In genomic region chr17:34344882-34345281, GRCm38 (mm10) we compare ENCODE assay signal across 29 mouse cellular contexts. TPM values are rescaled to one million over a fixed set of nuclear protein-coding genes. Genes with fewer than 3 reads are reported as not detected.
DNase-seq lines count a peak whose midpoint lies in the region; TF ChIP-seq lines count a peak whose summit lies in the region.
"Had no signal": no experiment of that assay in that cellular context is flagged by ENCODE, and none has a peak within 500 bp of the region (broad histone marks: within the 10 kb centered on the region; RNA-seq: fewer than 3 reads in every experiment).

No protein-coding gene starts in this region.

- intact Hi-C loops in heart, postnatal 14 days (cut with DNase I): no loop called here

- H3K4me2 ChIP-seq in CH12.LX (ENCODE audit: insufficient read depth, low read depth, poor library complexity, severe bottlenecking): peak overlapping the region; percentile 82

- H3K9ac ChIP-seq in CH12.LX (ENCODE audit: insufficient read depth, low read depth): peak overlapping the region; percentile 47; the same call in 1 of the 2 replicates

- TF ChIP-seq EP300 in CH12.LX (IDR thresholded peaks at IDR 0.05; ENCODE audit: low read length): no peak; the same call in 1 of the 2 replicates

- in situ Hi-C loops in CH12.LX (cut with MboI; ENCODE audit: low pct_ligation_motif_present, low pct_unique_long_range_greater_than_20kb, low sequenced_read_pairs): loop anchor here (5.0 kb wide), 1 partner anchor 98 kb away; no protein-coding TSS in a partner anchor

- dilution Hi-C loops in CH12.LX (cut with MboI; ENCODE audit: extremely low pct_ligation_motif_present, extremely low pct_unique_long_range_greater_than_20kb, low sequenced_read_pairs): no loop called here

- no peak for TF ChIP-seq RAD21 in CH12.LX (IDR thresholded peaks at IDR 0.05; ENCODE audit: low read depth, low read length)

- peak; percentile 63 for DNase-seq in heart, adult 11 months
- no peak for DNase-seq in heart, postnatal 14 days
- DNase-seq in A20 (ENCODE audit: low read depth, low spot score) (peak; percentile 33), CH12.LX (ENCODE audit: extremely low read depth) (no peak)
- DNase-seq in B cell, adult 2 months: peak; percentile 56 to 59
- no peak for DNase-seq in layer of hippocampus, postnatal 10 days (ENCODE audit: low spot score in 2 of 2)
- no peak for DNase-seq in urinary bladder, postnatal 25 days (ENCODE audit: low spot score)
- DNase-seq in ovary, postnatal 36 days (ENCODE audit: low spot score): no peak
- DNase-seq: adrenal gland, adult 2 months; adrenal gland, adult 8-10 months; adrenal gland, postnatal 10 days; adrenal gland, postnatal 14 days; adrenal gland, postnatal 25 days; adrenal gland, postnatal 36 days; cerebellum, adult 11 months; cerebellum, adult 11-12 months; cerebellum, adult 18-20 months; cerebellum, adult 2 months; cerebellum, adult 8-10 months had no signal

- TF ChIP-seq CTCF in CH12.LX (conservative IDR thresholded peaks at IDR 0.05 in 1 of 2, IDR thresholded peaks at IDR 0.05 in 1 of 2; ENCODE audit: low read depth in 2 of 2, low read length in 2 of 2): no peak

- peaks cover 22 to 60% of the 10 kb centered on the region in 2 experiments for H3K36me3 ChIP-seq in CH12.LX (replicated peaks in 1 of 2; ENCODE audit: control insufficient read depth in 1 of 2, insufficient read depth in 1 of 2, low read length in 1 of 2)
- H3K36me3 ChIP-seq: G1E had no signal

- H3K27me3 ChIP-seq in CH12.LX (replicated peaks): no peaks in the 10 kb centered on the region

- peaks cover 22 to 63% of the 10 kb centered on the region in 2 experiments for H3K4me1 ChIP-seq in CH12.LX (ENCODE audit: control insufficient read depth in 1 of 2, insufficient read depth in 2 of 2)

- peaks cover 21% of the 10 kb centered on the region for H3K79me2 ChIP-seq in CH12.LX (replicated peaks; ENCODE audit: control insufficient read depth, extremely low read depth, insufficient read depth, poor library complexity, severe bottlenecking)

- peak; percentile 38; the same call in 1 of the 2 replicates for TF ChIP-seq POLR2A in CH12.LX (IDR thresholded peaks at IDR 0.05; ENCODE audit: low read depth, low read length)

- H3K27ac ChIP-seq in CH12.LX (ENCODE audit: insufficient read depth, low read depth): peak overlapping the region; percentile 25; the same call in 1 of the 2 replicates

- no peaks in the 10 kb centered on the region for H3K9me3 ChIP-seq in CH12.LX (replicated peaks; ENCODE audit: low read length)
- H3K9me3 ChIP-seq: G1E had no signal

- H3K4me3 ChIP-seq in CH12.LX (replicated peaks in 1 of 3; ENCODE audit: low read depth in 2 of 3, low read length in 2 of 3, poor library complexity in 1 of 3): peak overlapping the region; percentile 52 to 76 (median 58)

TF ChIP-seq in CH12.LX, 34 proteins besides CTCF, POLR2A, EP300 and RAD21:
- TF ChIP-seq PAX5 (IDR thresholded peaks at IDR 0.05; ENCODE audit: low read length) (no peak), UBTF (IDR thresholded peaks at IDR 0.05; ENCODE audit: low read depth, low read length) (0 out of 2 replicates have a peak, but pooled peaks have one; percentile 29), IRF4 (IDR thresholded peaks at IDR 0.05; ENCODE audit: low read depth, low read length) (no peak), MXI1 (IDR thresholded peaks at IDR 0.05; ENCODE audit: low read depth, low read length) (peak; percentile 36; the same call in 1 of the 2 replicates), MAFK (IDR thresholded peaks at IDR 0.05; ENCODE audit: insufficient replicate concordance, low read length) (0 out of 2 replicates have a peak, but pooled peaks have one; percentile 19), USF1 (IDR thresholded peaks at IDR 0.05; ENCODE audit: low read depth, low read length) (no peak), KAT2A (IDR thresholded peaks at IDR 0.05; ENCODE audit: insufficient replicate concordance, low read length) (no peak), TCF12 (IDR thresholded peaks at IDR 0.05; ENCODE audit: low read depth, low read length) (no peak), MAX (IDR thresholded peaks at IDR 0.05; ENCODE audit: low read length) (peak; percentile 30; the same call in 1 of the 2 replicates), E2F4 (IDR thresholded peaks at IDR 0.05; ENCODE audit: insufficient replicate concordance, low read depth, low read length) (no peak), ELF1 (IDR thresholded peaks at IDR 0.05; ENCODE audit: low read depth, low read length) (no peak), CHD1 (IDR thresholded peaks at IDR 0.05; ENCODE audit: low read depth, low read length) (peak; percentile 64; the same call in 1 of the 2 replicates), MAZ (IDR thresholded peaks at IDR 0.05; ENCODE audit: low read depth, low read length) (no peak), MYC (IDR thresholded peaks at IDR 0.05; ENCODE audit: low read depth, low read length) (0 out of 2 replicates have a peak, but pooled peaks have one; percentile 27), POLR2AphosphoS2 (IDR thresholded peaks at IDR 0.05; ENCODE audit: low read depth, low read length) (no peak; the same call in 1 of the 2 replicates), TBP (conservative IDR thresholded peaks at IDR 0.05; ENCODE audit: low read depth, low read length) (no peak), RCOR1 (conservative IDR thresholded peaks at IDR 0.05; ENCODE audit: low read depth, low read length) (no peak), ETS1 (conservative IDR thresholded peaks at IDR 0.05; ENCODE audit: low read depth, low read length) (no peak; the same call in 1 of the 2 replicates), JUN (IDR thresholded peaks at IDR 0.05; ENCODE audit: insufficient read depth, low read depth, low read length) (no peak), CHD2 (IDR thresholded peaks at IDR 0.05; ENCODE audit: low read length) (peak; percentile 53; the same call in 1 of the 2 replicates), GABPA (IDR thresholded peaks at IDR 0.05; ENCODE audit: insufficient replicate concordance, low read depth, low read length) (no peak), BHLHE40 (IDR thresholded peaks at IDR 0.05; ENCODE audit: low read depth, low read length) (peak; percentile 57), USF2 (conservative IDR thresholded peaks at IDR 0.05; ENCODE audit: low read depth, low read length) (no peak)

RNA-seq across cellular contexts. Expression of gene Btnl2, which starts 9.7 kb away (rescaled TPM):
- total RNA-seq in heart, postnatal 14 days (2021): under 1 TPM; 0.27 to 0.33 TPM
- total RNA-seq in CH12.LX (2012; rRNA removed) (1.1 and 1.2 TPM in 2 replicates), CH12.LX (2014; rRNA removed) (1.9 and 2.0 TPM in 2 replicates)
- 4.8 and 5.6 TPM in 2 replicates for polyA plus RNA-seq in CH12.LX (2012; ENCODE audit: insufficient read length, low read depth)
- total RNA-seq in layer of hippocampus, postnatal 10 days (2021): 1 to 10 TPM in 1 of 2 experiments, under 1 TPM in 1; 0.58 to 1.3 TPM
- total RNA-seq: ES-E14, MEL had no signal
- polyA plus RNA-seq: C2C12; cerebellum, adult 2 months; G1E; Patski had no signal

RNA-seq across cellular contexts. Expression of gene H2-Eb2, which starts 19.4 kb away (rescaled TPM):
- total RNA-seq in heart, postnatal 14 days (2021): under 1 TPM in 1 of 2 experiments, not detected in 1; 0.10 TPM
- total RNA-seq in CH12.LX (2012; rRNA removed): 5.8 and 6.8 TPM in 2 replicates
- 10.9 and 12.2 TPM in 2 replicates for total RNA-seq in CH12.LX (2014; rRNA removed)
- 10.2 and 11.4 TPM in 2 replicates for polyA plus RNA-seq in CH12.LX (2012; ENCODE audit: insufficient read length, low read depth)
- total RNA-seq in layer of hippocampus, postnatal 10 days (2021): not detected
- total RNA-seq: adrenal gland, adult 18-20 months; adrenal gland, adult 2 months; adrenal gland, adult 8-10 months; adrenal gland, postnatal 14 days; adrenal gland, postnatal 25 days; adrenal gland, postnatal 36 days; adrenal gland, postnatal 4 days; ES-E14; MEL had no signal
- polyA plus RNA-seq: C2C12, G1E, Patski had no signal

RNA-seq across cellular contexts. Expression of gene Btnl1, which starts 32.0 kb away (rescaled TPM):
- not detected for total RNA-seq in heart, postnatal 14 days (2021)
- total RNA-seq in CH12.LX (2012; rRNA removed): 0.08 TPM in 1 of 2 replicates, not detected in the other
- total RNA-seq in CH12.LX (2014; rRNA removed): 0.14 TPM in 1 of 2 replicates, not detected in the other
- polyA plus RNA-seq in CH12.LX (2012; ENCODE audit: insufficient read length, low read depth): 0.11 TPM in 1 of 2 replicates, not detected in the other
- total RNA-seq in layer of hippocampus, postnatal 10 days (2021): not detected
- total RNA-seq: adrenal gland, adult 18-20 months; adrenal gland, adult 2 months; adrenal gland, adult 8-10 months; adrenal gland, postnatal 10 days; adrenal gland, postnatal 14 days; adrenal gland, postnatal 25 days; adrenal gland, postnatal 36 days; adrenal gland, postnatal 4 days; ES-E14; MEL had no signal
- polyA plus RNA-seq: activated CD4-positive, CD25-positive, alpha-beta regulatory T cell, adult 4 months; adrenal gland, adult 2 months; brain, embryonic 14.5 days; C2C12; CD4-positive, CD25-positive, alpha-beta regulatory T cell, adult 4 months; cerebellum, adult 2 months; G1E; Patski had no signal

RNA-seq across cellular contexts. Expression of gene H2-Eb1, which starts 39.2 kb away (rescaled TPM):
- 10 to 100 TPM in 1 of 2 experiments, 1 to 10 TPM in 1; 5.8 to 11.8 TPM for total RNA-seq in heart, postnatal 14 days (2021)
- 574 and 629 TPM in 2 replicates for total RNA-seq in CH12.LX (2012; rRNA removed)
- total RNA-seq in CH12.LX (2014; rRNA removed): 511 and 534 TPM in 2 replicates
- polyA plus RNA-seq in CH12.LX (2012; ENCODE audit: insufficient read length, low read depth): 898 and 899 TPM in 2 replicates
- total RNA-seq in layer of hippocampus, postnatal 10 days (2021): 1 to 10 TPM; 1.3 to 2.3 TPM
- total RNA-seq: G1E had no signal
- polyA plus RNA-seq: C2C12, G1E had no signal

RNA-seq across cellular contexts. Expression of gene BC051142, which starts 53.7 kb away (rescaled TPM):
- under 1 TPM in 1 of 2 experiments, not detected in 1; 0.24 TPM for total RNA-seq in heart, postnatal 14 days (2021)
- total RNA-seq in CH12.LX (2012; rRNA removed) (not detected in 2 replicates), CH12.LX (2014; rRNA removed) (0.28 TPM in 1 of 2 replicates, not detected in the other)
- 0.83 and 1.0 TPM in 2 replicates for polyA plus RNA-seq in CH12.LX (2012; ENCODE audit: insufficient read length, low read depth)
- total RNA-seq in layer of hippocampus, postnatal 10 days (2021): 1 to 10 TPM; 7.1 to 8.6 TPM
- total RNA-seq: ES-E14, MEL had no signal
- polyA plus RNA-seq: C2C12, G1E, Patski had no signal

Comparison
In these comparisons a context has a peak if more than half of its experiments do, and no peak if none do; other contexts are left out.
1. DNase-seq: peak in heart, adult 11 months (single experiment), A20 (single experiment) and B cell, adult 2 months (2 of 2); none in heart, postnatal 14 days (0 of 2), CH12.LX (single experiment), layer of hippocampus, postnatal 10 days (0 of 2), urinary bladder, postnatal 25 days (single experiment) and ovary, postnatal 36 days (single experiment).
2. RNA of gene H2-Eb2, which starts 19.4 kb away (total RNA-seq): 5.8 to 12.2 TPM in CH12.LX; 0.10 TPM in heart, postnatal 14 days and not detected in layer of hippocampus, postnatal 10 days; every median in the first group is over 4 times any median in the second.